Mouse (Mus musculus): ENCODE results near the gene Fyttd1. TPM values are rescaled to one million over a fixed set of nuclear protein-coding genes. Genes with fewer than 3 reads are reported as not detected.
A peak's percentile ranks its signal among the peaks of the same experiment; 100 is the strongest.

Fyttd1 gene
- polyA plus RNA-seq, 1 experiment: 52.5 TPM

DNA sequence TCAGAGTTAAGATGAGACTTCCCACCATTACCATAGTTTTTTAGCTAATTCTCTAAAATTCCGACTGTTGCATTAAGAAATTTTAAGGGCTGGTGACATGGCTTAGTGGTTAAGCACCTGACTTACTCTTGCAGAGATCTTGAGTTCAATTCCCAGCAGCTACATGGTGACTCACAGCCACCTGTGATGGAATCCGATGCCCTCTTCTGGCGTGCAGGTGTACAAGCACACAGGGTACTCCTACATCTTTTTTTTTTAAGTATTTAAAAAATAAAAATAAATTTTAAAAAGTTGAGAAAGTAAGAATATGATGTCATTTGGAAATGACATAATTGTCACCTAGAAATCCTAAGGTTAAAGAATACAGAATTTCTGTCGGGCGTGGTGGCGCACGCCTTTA is 10.7 kb downstream of the Fyttd1 start:
- Histone ChIP-seq H3K4me3 (replicated peaks; ENCODE audit: insufficient read depth, low read depth, low read length) (no peak overlapping the region), H3K27me3 (ENCODE audit: control insufficient read depth, insufficient read depth, low read length) (no peaks in the 10 kb centered on the region), H3K27ac (ENCODE audit: insufficient read depth, low read length) (no peak overlapping the region), H3K4me1 (ENCODE audit: control insufficient read depth, insufficient read depth, low read length) (no peaks in the 10 kb centered on the region)
- TF ChIP-seq POLR2A (IDR thresholded peaks at IDR 0.05; ENCODE audit: borderline replicate concordance, insufficient read depth, low read length) (no peak), CTCF (IDR thresholded peaks at IDR 0.05; ENCODE audit: borderline replicate concordance, insufficient read depth, low read depth, low read length) (peak; percentile 32; the same call in 1 of the 2 replicates)
- no peak for DNase-seq
- 88% methylated on average over 7 of the region's 7 CpGs for WGBS

GRCm38 (mm10) chr16:32889881-32890280 is 12.6 kb downstream of the Fyttd1 start:
- Histone ChIP-seq H3K27me3 (ENCODE audit: control insufficient read depth, insufficient read depth, low read length) (no peaks in the 10 kb centered on the region), H3K4me1 (ENCODE audit: control insufficient read depth, insufficient read depth, low read length) (no peaks in the 10 kb centered on the region), H3K4me3 (replicated peaks; ENCODE audit: insufficient read depth, low read depth, low read length) (no peak overlapping the region), H3K27ac (ENCODE audit: insufficient read depth, low read length) (no peak overlapping the region)
- no peak for DNase-seq
- TF ChIP-seq POLR2A (IDR thresholded peaks at IDR 0.05; ENCODE audit: borderline replicate concordance, insufficient read depth, low read length) (no peak), CTCF (IDR thresholded peaks at IDR 0.05; ENCODE audit: borderline replicate concordance, insufficient read depth, low read depth, low read length) (no peak)
- 56% methylated on average over 2 of the region's 2 CpGs for WGBS

- TF ChIP-seq CTCF (IDR thresholded peaks at IDR 0.05; ENCODE audit: borderline replicate concordance, insufficient read depth, low read depth, low read length): no peak
- TF ChIP-seq POLR2A (IDR thresholded peaks at IDR 0.05; ENCODE audit: borderline replicate concordance, insufficient read depth, low read length): no peak
- Histone ChIP-seq H3K27ac (ENCODE audit: insufficient read depth, low read length) (no peak overlapping the region), H3K27me3 (ENCODE audit: control insufficient read depth, insufficient read depth, low read length) (no peaks in the 10 kb centered on the region), H3K4me1 (ENCODE audit: control insufficient read depth, insufficient read depth, low read length) (no peaks in the 10 kb centered on the region), H3K4me3 (replicated peaks; ENCODE audit: insufficient read depth, low read depth, low read length) (no peak overlapping the region)
- DNase-seq: no peak
Observed at GRCm38 (mm10) chr16:32896126-32896525, 18.8 kb downstream of the Fyttd1 start.

DNA sequence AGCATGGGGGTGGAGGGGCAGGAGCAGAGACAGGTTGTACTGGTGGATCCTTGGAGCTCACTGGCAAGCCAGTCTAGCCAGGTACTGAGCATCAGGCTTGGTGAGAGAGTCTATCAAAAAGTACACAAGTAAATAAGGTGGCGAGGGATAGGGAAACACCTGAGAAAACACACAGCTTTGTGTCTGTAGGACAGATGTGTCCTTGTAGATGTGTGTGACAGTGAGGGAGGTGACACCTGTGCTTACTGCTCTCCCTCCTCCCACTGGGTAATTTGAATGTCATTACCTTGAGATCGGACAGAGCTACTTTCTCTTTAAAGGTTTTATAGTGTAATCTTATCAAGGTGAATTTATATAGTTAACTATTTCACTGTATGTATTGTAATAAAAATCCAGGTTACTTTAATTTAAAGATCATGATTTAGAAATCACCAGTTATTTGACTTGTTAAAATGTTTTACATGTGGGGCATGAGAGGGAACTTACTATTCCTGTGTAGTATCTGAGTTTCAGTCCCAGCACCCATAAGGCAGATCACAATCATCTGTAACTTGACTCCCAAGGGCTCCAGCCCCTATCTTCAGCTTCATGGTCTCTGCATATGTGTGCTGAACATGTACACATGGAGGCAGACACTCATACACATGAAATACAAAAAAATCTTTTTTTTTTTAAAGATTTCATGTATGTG is 24.2 kb downstream of the Fyttd1 start:
- WGBS: 86% methylated on average over 2 of the region's 2 CpGs
- TF ChIP-seq CTCF (IDR thresholded peaks at IDR 0.05; ENCODE audit: borderline replicate concordance, insufficient read depth, low read depth, low read length) (no peak), POLR2A (IDR thresholded peaks at IDR 0.05; ENCODE audit: borderline replicate concordance, insufficient read depth, low read length) (no peak)

DNA sequence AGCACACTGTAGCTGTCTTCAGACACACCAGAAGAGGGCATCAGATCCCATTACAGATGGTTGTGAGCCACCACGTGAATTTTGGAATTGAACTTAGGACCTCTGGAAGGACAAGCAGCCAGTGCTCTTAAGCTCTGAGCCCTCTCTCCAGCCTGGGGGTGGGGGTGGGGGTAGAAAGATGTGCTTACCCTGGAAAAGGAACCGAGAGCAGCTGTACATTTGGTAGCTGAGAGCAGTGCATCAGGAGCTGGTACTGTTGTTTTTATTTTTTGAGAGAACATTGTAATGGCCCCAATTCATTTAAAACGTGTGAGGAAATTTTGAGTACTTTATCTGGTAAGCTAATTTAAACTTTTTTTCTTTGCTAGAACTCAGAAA is 24.7 kb downstream of the Fyttd1 start:
- TF ChIP-seq POLR2A (IDR thresholded peaks at IDR 0.05; ENCODE audit: borderline replicate concordance, insufficient read depth, low read length): no peak
- TF ChIP-seq CTCF (IDR thresholded peaks at IDR 0.05; ENCODE audit: borderline replicate concordance, insufficient read depth, low read depth, low read length): no peak
- Histone ChIP-seq H3K27me3 (ENCODE audit: control insufficient read depth, insufficient read depth, low read length) (no peaks in the 10 kb centered on the region), H3K4me3 (replicated peaks; ENCODE audit: insufficient read depth, low read depth, low read length) (no peak overlapping the region), H3K4me1 (ENCODE audit: control insufficient read depth, insufficient read depth, low read length) (no peaks in the 10 kb centered on the region), H3K27ac (ENCODE audit: insufficient read depth, low read length) (no peak overlapping the region)
- WGBS: 58% methylated on average over 3 of the region's 3 CpGs
- DNase-seq: no peak

More for the DNA sequence above, 24.2 kb downstream of the Fyttd1 start:
- H3K4me1 ChIP-seq (ENCODE audit: control insufficient read depth, insufficient read depth, low read length): no peaks in the 10 kb centered on the region
- DNase-seq: no peak
- no peak overlapping the region for H3K4me3 ChIP-seq (replicated peaks; ENCODE audit: insufficient read depth, low read depth, low read length)
- no peak overlapping the region for H3K27ac ChIP-seq (ENCODE audit: insufficient read depth, low read length)
- no peaks in the 10 kb centered on the region for H3K27me3 ChIP-seq (ENCODE audit: control insufficient read depth, insufficient read depth, low read length)

- peak in 1 of 2 experiments; percentile 66 for DNase-seq
- H3K27ac ChIP-seq (ENCODE audit: insufficient read depth, low read length): no peak overlapping the region
- no peaks in the 10 kb centered on the region for H3K27me3 ChIP-seq (ENCODE audit: control insufficient read depth, insufficient read depth, low read length)
- H3K4me1 ChIP-seq (ENCODE audit: control insufficient read depth, insufficient read depth, low read length): no peaks in the 10 kb centered on the region
- no peak for TF ChIP-seq CTCF (IDR thresholded peaks at IDR 0.05; ENCODE audit: borderline replicate concordance, insufficient read depth, low read depth, low read length)
- no peak for TF ChIP-seq POLR2A (IDR thresholded peaks at IDR 0.05; ENCODE audit: borderline replicate concordance, insufficient read depth, low read length)
- WGBS: 17% methylated on average over 2 of the region's 2 CpGs
- no peak overlapping the region for H3K4me3 ChIP-seq (replicated peaks; ENCODE audit: insufficient read depth, low read depth, low read length)
Observed at GRCm38 (mm10) chr16:32906186-32906585, 28.9 kb downstream of the Fyttd1 start.

- DNase-seq: no peak
- no peak for TF ChIP-seq POLR2A (IDR thresholded peaks at IDR 0.05; ENCODE audit: borderline replicate concordance, insufficient read depth, low read length)
- TF ChIP-seq CTCF (IDR thresholded peaks at IDR 0.05; ENCODE audit: borderline replicate concordance, insufficient read depth, low read depth, low read length): no peak
- Histone ChIP-seq H3K27me3 (ENCODE audit: control insufficient read depth, insufficient read depth, low read length) (no peaks in the 10 kb centered on the region), H3K4me1 (ENCODE audit: control insufficient read depth, insufficient read depth, low read length) (no peaks in the 10 kb centered on the region), H3K27ac (ENCODE audit: insufficient read depth, low read length) (no peak overlapping the region), H3K4me3 (replicated peaks; ENCODE audit: insufficient read depth, low read depth, low read length) (no peak overlapping the region)
- WGBS: 89% methylated on average over 8 of the region's 8 CpGs
Observed at GRCm38 (mm10) chr16:32906727-32907126, 29.4 kb downstream of the Fyttd1 start.

- H3K4me3 ChIP-seq (replicated peaks; ENCODE audit: insufficient read depth, low read depth, low read length): no peak overlapping the region
- no peak for TF ChIP-seq POLR2A (IDR thresholded peaks at IDR 0.05; ENCODE audit: borderline replicate concordance, insufficient read depth, low read length)
- TF ChIP-seq CTCF (IDR thresholded peaks at IDR 0.05; ENCODE audit: borderline replicate concordance, insufficient read depth, low read depth, low read length): no peak
- 67% methylated on average over 7 of the region's 7 CpGs for WGBS
- no peak for DNase-seq
- H3K4me1 ChIP-seq (ENCODE audit: control insufficient read depth, insufficient read depth, low read length): peaks cover 5% of the 10 kb centered on the region; the same call in 1 of the 2 replicates
- H3K27me3 ChIP-seq (ENCODE audit: control insufficient read depth, insufficient read depth, low read length): no peaks in the 10 kb centered on the region
- no peak overlapping the region for H3K27ac ChIP-seq (ENCODE audit: insufficient read depth, low read length)
Observed at GRCm38 (mm10) chr16:32913212-32913611, 35.9 kb downstream of the Fyttd1 start.

Data from cerebellum, adult 2 months (tissue).